Mouse (Mus musculus) heart, embryonic 10.5 days (tissue): ENCODE measurements around the gene Wwox. TPM values are rescaled to one million over a fixed set of nuclear protein-coding genes. Genes with fewer than 3 reads are reported as not detected.

ENCODE experiments used
- DNase-seq: peaks from one replicate; pipeline ENCODE4 v3.0.0-alpha.2; 2017; ENCODE audit warnings: low spot score
- H3K27ac ChIP-seq: fragments of 300-500 bp; sonication (generic); 2 replicates; pipeline ENCODE4 v1.5.1; 2016; ENCODE audit warnings: mild to moderate bottlenecking
- H3K27me3 ChIP-seq: fragments of 300-500 bp; sonication (generic); 2 replicates; pipeline ENCODE4 v1.6.1; 2016; ENCODE audit warnings: mild to moderate bottlenecking; ENCODE audit not compliant: poor library complexity, insufficient read depth, severe bottlenecking
- H3K36me3 ChIP-seq: fragments of 300-500 bp; sonication (generic); 2 replicates; pipeline ENCODE4 v1.6.1; 2016; ENCODE audit warnings: mild to moderate bottlenecking, moderate library complexity
- H3K4me1 ChIP-seq: fragments of 300-500 bp; sonication (generic); 2 replicates; pipeline ENCODE4 v1.6.1; 2016; ENCODE audit warnings: mild to moderate bottlenecking
- H3K4me3 ChIP-seq: fragments of 300-500 bp; sonication (generic); 2 replicates; pipeline ENCODE4 v1.5.1; 2016; ENCODE audit warnings: mild to moderate bottlenecking, moderate library complexity
- H3K9me3 ChIP-seq: fragments of 300-500 bp; sonication (generic); 2 replicates; pipeline ENCODE4 v1.6.1; 2016; ENCODE audit warnings: mild to moderate bottlenecking, moderate library complexity
- WGBS: fragments of 180-500 bp; shearing (Covaris S2); methylation state at CpG from one replicate; pipeline ENCODE4 v1.1.7; 2016; 5-methylcytosine and 5-hydroxymethylcytosine counted together
- polyA plus RNA-seq: library from polyadenylated mRNA; unstranded; fragments of >200 nt; fragmentation: Nextera tagmentation; extraction: Ambion mirVana; gene quantifications from 2 replicates; pipeline ENCODE4 v1.2.1, GENCODE M21; 2016

The Wwox gene
- polyA plus RNA-seq, 1 experiment from 2014 or later = 9.8 TPM

- no peak overlapping the region for H3K27ac ChIP-seq
- no peak overlapping the region for H3K4me3 ChIP-seq
- H3K4me1 ChIP-seq = peaks cover 13% of the 10 kb centered on the region
- no peak for DNase-seq
- WGBS = 86% methylated on average over 3 of the region's 3 CpGs
- no peaks in the 10 kb centered on the region for H3K27me3 ChIP-seq
- no peaks in the 10 kb centered on the region for H3K36me3 ChIP-seq
- no peaks in the 10 kb centered on the region for H3K9me3 ChIP-seq
Observed at GRCm38 (mm10) chr8:114872491-114872890, 433.0 kb downstream of the Wwox start.

GRCm38 (mm10) chr8:114875161-114875560, 435.7 kb downstream of the Wwox start:
- DNase-seq = no peak
- H3K36me3 ChIP-seq = no peaks in the 10 kb centered on the region
- 0 out of 2 replicates have a peak, but pooled peaks cover 3% of the 10 kb centered on the region for H3K27me3 ChIP-seq
- 80% methylated on average over 5 of the region's 5 CpGs for WGBS
- 0 out of 2 replicates have a peak overlapping the region, but pooled peaks have one; percentile 62 for H3K27ac ChIP-seq
- H3K4me3 ChIP-seq = no peak overlapping the region
- H3K4me1 ChIP-seq = peaks cover 39% of the 10 kb centered on the region
- H3K9me3 ChIP-seq = no peaks in the 10 kb centered on the region

GRCm38 (mm10) chr8:114876161-114876611, 436.7 kb downstream of the Wwox start:
- Histone ChIP-seq H3K36me3 (no peaks in the 10 kb centered on the region), H3K27ac (peak overlapping the region; percentile 62; the same call in 1 of the 2 replicates), H3K9me3 (no peaks in the 10 kb centered on the region), H3K4me1 (peaks cover 49% of the 10 kb centered on the region), H3K4me3 (peak overlapping the region; percentile 31; the same call in 1 of the 2 replicates), H3K27me3 (0 out of 2 replicates have a peak, but pooled peaks cover 3% of the 10 kb centered on the region)
- whole genome bisulfite sequencing = 11% methylated on average over 11 of the region's 11 CpGs
- no peak for DNase-seq

- 22% methylated on average over 9 of the region's 9 CpGs for WGBS
- Histone ChIP-seq H3K4me3 (peak overlapping the region; percentile 31; the same call in 1 of the 2 replicates), H3K4me1 (peaks cover 54% of the 10 kb centered on the region), H3K36me3 (no peaks in the 10 kb centered on the region), H3K27ac (peak overlapping the region; percentile 74; the same call in 1 of the 2 replicates), H3K9me3 (no peaks in the 10 kb centered on the region), H3K27me3 (0 out of 2 replicates have a peak, but pooled peaks cover 3% of the 10 kb centered on the region)
- no peak for DNase-seq
Observed at GRCm38 (mm10) chr8:114876696-114877206, 437.3 kb downstream of the Wwox start.

- no peak for DNase-seq
- Histone ChIP-seq H3K9me3 (no peaks in the 10 kb centered on the region), H3K27ac (peak overlapping the region; percentile 74), H3K36me3 (no peaks in the 10 kb centered on the region), H3K27me3 (0 out of 2 replicates have a peak, but pooled peaks cover 3% of the 10 kb centered on the region), H3K4me3 (no peak overlapping the region), H3K4me1 (peaks cover 59% of the 10 kb centered on the region)
- 67% methylated on average over 10 of the region's 10 CpGs for WGBS
Observed at GRCm38 (mm10) chr8:114877234-114877633, 437.8 kb downstream of the Wwox start.

GRCm38 (mm10) chr8:114878449-114879276, 439.2 kb downstream of the Wwox start:
- 40% methylated on average over 14 of the region's 14 CpGs for WGBS
- no peak for DNase-seq
- Histone ChIP-seq H3K27me3 (0 out of 2 replicates have a peak, but pooled peaks cover 3% of the 10 kb centered on the region), H3K4me1 (peaks cover 68% of the 10 kb centered on the region), H3K9me3 (no peaks in the 10 kb centered on the region), H3K4me3 (no peak overlapping the region; the same call in 1 of the 2 replicates), H3K27ac (peak overlapping the region; percentile 74), H3K36me3 (no peaks in the 10 kb centered on the region)

GRCm38 (mm10) chr8:114879277-114879568, 439.8 kb downstream of the Wwox start:
- Histone ChIP-seq H3K9me3 (no peaks in the 10 kb centered on the region), H3K4me3 (no peak overlapping the region), H3K4me1 (peaks cover 74% of the 10 kb centered on the region), H3K36me3 (no peaks in the 10 kb centered on the region), H3K27me3 (0 out of 2 replicates have a peak, but pooled peaks cover 3% of the 10 kb centered on the region), H3K27ac (peak overlapping the region; percentile 74)
- 43% methylated on average over 4 of the region's 4 CpGs for whole genome bisulfite sequencing
- no peak for DNase-seq

GRCm38 (mm10) chr8:114879678-114880077, 440.2 kb downstream of the Wwox start:
- Histone ChIP-seq H3K36me3 (no peaks in the 10 kb centered on the region), H3K9me3 (no peaks in the 10 kb centered on the region), H3K27me3 (0 out of 2 replicates have a peak, but pooled peaks cover 3% of the 10 kb centered on the region), H3K4me1 (peaks cover 74% of the 10 kb centered on the region), H3K27ac (peak overlapping the region; percentile 74), H3K4me3 (no peak overlapping the region)
- peak; percentile 90 for DNase-seq
- WGBS = 48% methylated on average over 2 of the region's 2 CpGs

GRCm38 (mm10) chr8:114880475-114881135, 441.1 kb downstream of the Wwox start:
- no peaks in the 10 kb centered on the region for H3K36me3 ChIP-seq
- no peaks in the 10 kb centered on the region for H3K9me3 ChIP-seq
- H3K27ac ChIP-seq = peak overlapping the region; percentile 74; the same call in 1 of the 2 replicates
- H3K4me1 ChIP-seq = peaks cover 78% of the 10 kb centered on the region
- H3K27me3 ChIP-seq = 0 out of 2 replicates have a peak, but pooled peaks cover 3% of the 10 kb centered on the region
- WGBS = 78% methylated on average over 8 of the region's 8 CpGs
- no peak for DNase-seq
- no peak overlapping the region for H3K4me3 ChIP-seq

GRCm38 (mm10) chr8:114881891-114882401, 442.5 kb downstream of the Wwox start:
- Histone ChIP-seq H3K4me3 (no peak overlapping the region), H3K4me1 (peaks cover 70% of the 10 kb centered on the region), H3K36me3 (no peaks in the 10 kb centered on the region), H3K27ac (peak overlapping the region; percentile 78), H3K27me3 (0 out of 2 replicates have a peak, but pooled peaks cover 3% of the 10 kb centered on the region), H3K9me3 (no peaks in the 10 kb centered on the region)
- peak; percentile 84 for DNase-seq
- WGBS = 45% methylated on average over 5 of the region's 5 CpGs

GRCm38 (mm10) chr8:114882504-114882903, 443.0 kb downstream of the Wwox start:
- H3K27me3 ChIP-seq = 0 out of 2 replicates have a peak, but pooled peaks cover 3% of the 10 kb centered on the region
- WGBS = 32% methylated on average over 4 of the region's 4 CpGs
- peak overlapping the region; percentile 78 for H3K27ac ChIP-seq
- no peaks in the 10 kb centered on the region for H3K9me3 ChIP-seq
- H3K36me3 ChIP-seq = no peaks in the 10 kb centered on the region
- no peak for DNase-seq
- no peak overlapping the region for H3K4me3 ChIP-seq
- H3K4me1 ChIP-seq = peaks cover 64% of the 10 kb centered on the region

GRCm38 (mm10) chr8:114882936-114883606, 443.6 kb downstream of the Wwox start:
- H3K27ac ChIP-seq = peak overlapping the region; percentile 78
- no peaks in the 10 kb centered on the region for H3K36me3 ChIP-seq
- no peaks in the 10 kb centered on the region for H3K9me3 ChIP-seq
- 0 out of 2 replicates have a peak, but pooled peaks cover 3% of the 10 kb centered on the region for H3K27me3 ChIP-seq
- DNase-seq = no peak
- H3K4me1 ChIP-seq = peaks cover 59% of the 10 kb centered on the region
- no peak overlapping the region for H3K4me3 ChIP-seq
- WGBS = 71% methylated on average over 11 of the region's 11 CpGs
